Mouse (Mus musculus) T-helper 1 cell (primary cell): Measurements from ENCODE around the gene Cyp2j8.
"Not testable (repeated sequence)": the region's sequence is repeated elsewhere in the genome, so short reads cannot be mapped to it uniquely, and the experiment has no call there.

ENCODE experiments used
- in situ Hi-C: fragments of 300-600 bp; cut with MboI, MseI; formaldehyde crosslinking; loops from one replicate; pipeline ENCODE4 v1.15.1; 2025; ENCODE audit warnings: high pct_unique_total_duplicates

Cyp2j8 gene

GRCm38 (mm10) chr4:96507286-96507685 lies at the start of gene Cyp2j8:
Cyp2j8 (minus strand) TSS chr4:96507386.
- in situ Hi-C loops = no loop called here

- in situ Hi-C loops = no loop called here
Observed at GRCm38 (mm10) chr4:96553133-96553819, 46.1 kb upstream of the Cyp2j8 start, which contains the start of gene Cyp2j6. Cyp2j6 (minus strand) TSS chr4:96553661.

DNA sequence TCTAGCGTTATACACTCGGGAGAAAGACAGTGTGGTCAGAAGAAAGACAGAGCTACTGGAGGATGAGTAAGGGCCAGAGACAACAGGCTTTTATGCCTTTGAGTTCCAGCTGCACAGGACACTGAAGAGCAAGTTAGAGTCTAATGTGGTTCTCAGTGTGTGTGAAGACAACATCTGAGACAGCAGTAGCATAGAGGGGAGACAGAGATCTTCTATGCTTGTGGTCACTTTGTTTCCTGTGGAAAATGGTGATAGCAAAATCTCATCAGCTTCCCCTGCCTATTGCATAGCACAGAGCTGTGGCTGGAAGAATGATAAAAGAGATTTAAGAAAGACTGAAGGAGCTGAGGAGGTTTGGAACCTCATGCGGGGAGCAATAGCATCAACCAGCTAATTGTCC lies 44.4 kb upstream of the Cyp2j8 start:
- in situ Hi-C loops = no loop called here

DNA sequence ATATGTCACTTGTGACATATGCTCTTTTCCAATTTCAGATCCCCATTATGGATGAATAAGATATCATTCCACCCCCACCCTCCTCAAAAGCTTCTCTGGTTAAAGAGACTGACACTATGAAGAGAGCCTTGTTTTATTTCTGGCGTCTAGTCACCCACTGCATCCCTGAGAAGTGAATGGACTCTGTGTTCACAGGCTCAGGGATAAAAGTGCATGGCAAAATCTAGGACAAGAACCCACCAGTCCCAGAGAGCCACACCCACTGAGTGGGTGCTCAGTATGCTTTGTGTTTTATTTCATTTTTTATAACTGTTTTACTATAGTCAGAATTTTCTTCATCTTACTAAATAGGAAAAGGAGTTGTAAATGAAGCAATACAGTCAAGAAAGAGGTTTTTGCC lies 38.8 kb upstream of the Cyp2j8 start:
- in situ Hi-C loops = no loop called here

DNA sequence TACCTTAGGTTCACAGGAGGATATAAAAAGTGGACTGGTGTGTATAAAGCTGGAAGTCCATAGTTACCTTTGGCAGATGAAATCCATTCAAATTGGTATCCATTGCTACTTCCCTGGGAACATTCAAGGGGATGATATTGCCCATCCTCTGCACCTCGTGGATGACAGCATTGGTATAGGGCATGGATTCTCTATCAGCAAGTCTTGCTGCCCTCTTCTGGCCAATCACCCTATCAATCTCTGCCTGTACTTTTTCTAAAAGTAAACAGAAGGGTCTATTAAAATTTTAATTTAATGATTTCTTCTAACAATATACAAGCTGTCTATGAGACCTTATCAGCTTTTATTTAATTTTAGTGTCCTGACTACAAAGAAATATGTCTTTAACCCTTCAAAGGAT lies 18.6 kb upstream of the Cyp2j8 start:
- in situ Hi-C loops = no loop called here

DNA sequence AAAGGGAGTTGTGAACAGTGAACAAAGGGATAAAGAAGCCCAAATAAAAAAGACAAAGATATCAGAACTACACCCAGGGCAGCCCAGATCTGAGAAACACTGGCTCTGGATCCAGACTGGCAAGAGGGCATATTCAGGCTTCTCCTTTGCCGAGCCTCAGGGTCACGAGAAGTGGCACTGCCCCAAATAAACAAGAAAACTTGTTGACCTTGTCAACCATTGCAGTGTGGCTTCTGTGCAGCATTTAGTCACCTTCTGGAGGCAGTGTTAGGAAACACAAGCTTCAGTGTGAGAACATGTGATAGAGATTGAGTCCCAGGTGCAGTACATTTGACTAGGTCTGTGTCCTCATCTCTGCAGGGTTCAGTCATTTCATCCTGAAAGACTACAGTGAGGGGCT lies 15.1 kb upstream of the Cyp2j8 start:
- in situ Hi-C loops = no loop called here

DNA sequence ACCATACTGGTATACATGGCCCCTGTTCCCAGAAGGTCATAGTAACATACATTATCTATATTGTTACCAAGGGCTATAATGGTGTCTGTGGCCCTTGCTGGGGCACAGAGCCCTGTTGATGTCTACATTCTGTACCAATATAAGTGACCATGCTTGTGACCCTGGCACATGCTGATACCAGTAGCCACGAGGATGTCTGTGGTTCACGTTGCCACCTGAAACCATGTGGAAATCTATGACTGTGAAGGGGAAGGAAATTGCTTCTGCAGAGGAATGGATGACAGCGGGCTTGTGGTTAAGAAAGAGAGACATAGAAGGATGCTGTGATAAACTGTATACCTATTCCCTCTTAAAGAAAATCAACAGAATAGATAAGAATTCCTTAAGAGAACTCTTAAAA lies 2.9 kb upstream of the Cyp2j8 start:
- in situ Hi-C loops = no loop called here

GRCm38 (mm10) chr4:96463311-96464060 lies 43.7 kb downstream of the Cyp2j8 start:
- in situ Hi-C loops = not testable (repeated sequence)
